In the genomic region with DNA sequence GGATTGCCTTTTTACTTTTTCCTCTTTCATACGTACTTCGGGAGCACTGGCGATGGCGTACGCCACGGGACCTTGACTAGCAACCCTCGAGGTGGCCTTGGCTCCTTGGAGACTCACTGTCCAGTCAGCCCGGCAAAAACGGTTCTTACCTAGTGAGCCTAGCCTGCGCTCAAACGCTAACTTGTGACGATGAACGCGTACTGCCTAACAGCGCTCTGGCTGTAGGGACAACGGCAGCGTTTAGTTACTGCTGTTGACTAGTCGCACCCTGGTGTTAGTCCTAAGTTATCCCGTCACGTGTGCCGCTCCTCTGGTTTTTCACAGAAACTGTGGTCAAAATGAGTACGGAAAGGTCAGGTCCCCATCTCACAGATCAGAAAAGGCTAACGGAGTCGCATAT, we compare ENCODE assay signal across 1 mouse cellular context.
TF ChIP-seq lines count a peak whose summit lies in the region.

No protein-coding gene starts in this region.

TF ChIP-seq in MEL, 35 proteins besides CTCF, POLR2A, EP300 and RAD21 (continued from another document):
- 0 out of 2 replicates have a peak, but pooled peaks have one; percentile 34 for TF ChIP-seq MYC (IDR thresholded peaks at IDR 0.05; ENCODE audit: low read depth, low read length)
- no peak for TF ChIP-seq MXI1 (IDR thresholded peaks at IDR 0.05; ENCODE audit: low read depth, low read length)
- no peak for TF ChIP-seq TBP (IDR thresholded peaks at IDR 0.05; ENCODE audit: low read depth, low read length)
- TF ChIP-seq POLR2AphosphoS2 (IDR thresholded peaks at IDR 0.05; ENCODE audit: low read length), result no peak
- no peak for TF ChIP-seq E2F4 (IDR thresholded peaks at IDR 0.05; ENCODE audit: borderline replicate concordance, low read depth, low read length)
- peak; percentile 73 for TF ChIP-seq USF1 (IDR thresholded peaks at IDR 0.05; ENCODE audit: low read depth, low read length)
- no peak for TF ChIP-seq MYB (IDR thresholded peaks at IDR 0.05; ENCODE audit: low read depth, low read length)
- no peak for TF ChIP-seq HCFC1 (IDR thresholded peaks at IDR 0.05; ENCODE audit: low read depth, low read length)
- no peak for TF ChIP-seq POLR2AphosphoS5 (IDR thresholded peaks at IDR 0.05; ENCODE audit: borderline replicate concordance, low read depth, low read length)
- no peak for TF ChIP-seq SMC3 (IDR thresholded peaks at IDR 0.05; ENCODE audit: low read depth, low read length)
- no peak for TF ChIP-seq JUND (IDR thresholded peaks at IDR 0.05; ENCODE audit: low read depth, low read length)
- no peak for TF ChIP-seq TCF12 (IDR thresholded peaks at IDR 0.05; ENCODE audit: low read depth, low read length)
- TF ChIP-seq MAZ (IDR thresholded peaks at IDR 0.05; ENCODE audit: low read depth, low read length), result no peak
- no peak for TF ChIP-seq CHD2 (IDR thresholded peaks at IDR 0.05; ENCODE audit: low read length)
- TF ChIP-seq ZC3H11A (IDR thresholded peaks at IDR 0.05; ENCODE audit: low read depth, low read length), result no peak
- no peak for TF ChIP-seq MEF2A (IDR thresholded peaks at IDR 0.05; ENCODE audit: extremely low read depth, insufficient replicate concordance, low read depth, low read length, poor library complexity, severe bottlenecking)
